Mouse (Mus musculus) embryonic stem cell, embryonic (primary cell): ENCODE results near the gene Kif9.

Source experiments
- CTCF ChIA-PET, 4 experiments: fragments of 300-600 bp in 2 of 4; fragments of 350-600 bp in 2 of 4; sonication (Branson Sonifier 250); formaldehyde crosslinking; loops; one replicate each; lab custom pipeline; 2022; ENCODE audit warnings: inconsistent platforms in 2 of 4; lab: Charles Lee
- POLR2A ChIA-PET, 4 experiments: fragments of 300-600 bp in 2 of 4; fragments of 350-600 bp in 2 of 4; sonication (Branson Sonifier 250); formaldehyde crosslinking; loops; one replicate each; lab custom pipeline; 2022; ENCODE audit warnings: antibody characterized with exemption in 4 of 4, inconsistent platforms in 1 of 4; lab: Charles Lee

The Kif9 gene

DNA sequence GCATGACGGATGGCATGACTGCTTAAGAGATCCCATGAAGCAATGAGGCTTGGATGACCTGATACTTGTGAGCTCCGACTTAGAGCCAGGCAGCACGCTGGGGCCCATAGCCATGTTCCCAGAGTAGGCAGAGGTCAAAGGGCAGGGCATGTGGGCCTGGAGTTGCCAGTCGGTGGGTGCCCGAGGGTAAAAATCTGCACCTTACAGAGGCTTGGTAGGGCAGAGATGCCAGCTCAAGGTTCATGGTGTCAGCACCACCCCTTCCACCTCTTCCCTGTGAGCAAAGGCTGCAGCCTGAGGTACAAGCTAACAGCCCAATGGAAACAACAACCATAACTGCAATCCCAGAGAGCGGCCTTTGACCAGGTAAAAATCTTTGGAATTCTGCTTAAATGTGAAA, 11.4 kb upstream of the Kif9 start:
- POLR2A ChIA-PET, result interaction anchor here in 2 of 4 experiments (0.9 to 1.2 kb wide), 2 partner anchors 8 to 16 kb away, joined by 3 read pairs; no protein-coding TSS in a partner anchor

DNA sequence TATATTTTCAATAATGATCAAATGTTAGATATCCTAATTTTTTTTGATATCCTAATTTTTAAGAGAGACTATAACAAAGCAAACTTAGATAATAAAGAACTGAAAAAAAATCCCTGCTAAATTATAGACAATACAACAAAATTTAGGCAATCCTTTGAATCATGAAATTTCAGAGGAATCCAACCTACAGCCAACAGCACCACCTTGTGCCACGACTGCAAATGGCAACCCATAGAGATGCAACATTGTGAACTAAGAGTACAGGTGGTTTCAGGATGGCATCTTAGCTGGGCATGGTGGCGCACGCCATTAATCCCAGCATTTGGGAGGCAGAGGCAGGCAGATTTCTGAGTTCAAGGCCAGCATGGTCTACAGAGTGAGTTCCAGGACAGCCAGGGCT, 10.6 kb upstream of the Kif9 start:
- CTCF ChIA-PET, result interaction anchor here in 2 of 4 experiments (0.6 to 1.2 kb wide), 5 partner anchors 15 to 373 kb away, joined by 3 read pairs; no protein-coding TSS in a partner anchor
- POLR2A ChIA-PET, result interaction anchor here in 3 of 4 experiments (0.7 to 2.1 kb wide), 3 partner anchors 10 to 188 kb away, joined by 3 to 12 read pairs (median 3); partner anchors contain the start of genes Kif9 (in 2 of the 3), Klhl18 (in 2 of the 3) and Nbeal2 (in 1 of the 3)

More for the DNA sequence above, 11.4 kb upstream of the Kif9 start:
- CTCF ChIA-PET, result interaction anchor here in 2 of 4 experiments (0.5 to 0.9 kb wide), 4 partner anchors 14 to 313 kb away, joined by 3 read pairs; no protein-coding TSS in a partner anchor

DNA sequence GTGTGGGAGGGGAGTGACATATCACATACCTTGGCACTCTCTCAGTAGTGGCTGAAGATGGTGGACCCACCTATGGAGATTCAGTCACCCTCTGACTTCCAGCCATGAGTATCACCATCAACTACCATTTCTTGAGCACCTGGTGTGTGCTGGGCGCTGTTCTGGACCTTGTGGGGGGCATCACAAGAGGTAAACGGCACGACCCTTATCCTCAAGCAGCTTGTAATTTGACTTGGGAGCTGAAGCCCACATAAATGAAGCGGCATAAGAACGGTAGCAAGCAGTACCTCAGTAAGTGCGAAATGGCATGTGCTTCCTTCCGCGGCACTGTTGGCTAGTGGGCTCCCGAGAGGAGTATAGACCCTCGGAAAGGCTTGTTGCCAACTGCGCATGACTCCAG, 1.2 kb downstream of the Kif9 start:
- ChIA-PET CTCF (interaction anchor here in 1 of 4 experiments (0.9 kb wide), 1 partner anchor 14 kb away, joined by 3 read pairs; no protein-coding TSS in a partner anchor), POLR2A (interaction anchor here in 2 of 4 experiments (0.8 to 3.4 kb wide), 3 partner anchors 10 to 69 kb away, joined by 3 to 16 read pairs (median 6); partner anchors contain the start of gene Ptpn23 (in 1 of the 2))

DNA sequence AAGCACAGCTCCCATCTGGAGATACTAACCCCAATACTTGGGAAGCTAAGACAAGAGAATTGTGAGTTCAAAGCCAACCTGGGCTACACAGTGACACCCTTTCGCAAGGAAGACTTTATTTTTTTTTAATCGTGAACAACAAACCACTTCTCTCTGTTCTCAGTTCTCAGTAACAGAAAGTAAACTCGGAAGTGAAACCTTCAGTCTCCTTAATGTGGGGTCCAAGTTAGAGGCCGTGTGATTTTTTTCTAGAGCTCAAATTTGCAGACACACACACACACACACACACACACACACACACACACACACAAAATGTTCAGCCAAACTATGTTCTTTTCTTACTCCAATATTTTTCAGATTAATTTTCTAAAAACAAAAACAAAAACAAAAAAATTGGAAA, 1.9 kb downstream of the Kif9 start:
- CTCF ChIA-PET, result interaction anchor here in 1 of 4 experiments (0.9 kb wide), 1 partner anchor 13 kb away, joined by 3 read pairs; no protein-coding TSS in a partner anchor
- POLR2A ChIA-PET, result interaction anchor here in 3 of 4 experiments (0.5 to 3.4 kb wide), 5 partner anchors 9 to 104 kb away, joined by 3 to 16 read pairs (median 3); partner anchors contain the start of gene Ptpn23 (in 1 of the 3)

DNA sequence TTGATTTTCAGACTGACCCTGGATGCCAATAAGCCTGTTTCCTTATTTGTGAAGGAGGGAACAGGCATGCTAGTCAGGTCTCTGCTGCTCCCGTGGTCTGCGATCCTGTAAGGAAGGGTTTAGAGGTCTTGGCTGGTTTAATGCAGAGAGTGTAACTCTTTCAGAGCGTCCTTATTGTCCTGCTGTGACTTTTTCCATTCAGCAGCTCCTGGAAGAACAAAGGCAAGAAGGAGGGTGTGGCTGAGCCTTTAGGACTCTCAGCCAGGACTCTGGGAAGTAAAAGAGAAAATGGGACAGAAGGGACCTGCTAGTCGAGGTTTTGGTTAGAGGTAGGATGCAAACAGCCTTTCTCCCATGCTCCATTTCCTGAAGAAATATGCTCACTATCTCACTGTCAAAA, 12.1 kb downstream of the Kif9 start:
- ChIA-PET CTCF (interaction anchor here in 3 of 4 experiments (0.5 to 1.4 kb wide), 5 partner anchors 9 to 454 kb away, joined by 3 to 10 read pairs (median 3); no protein-coding TSS in a partner anchor), POLR2A (interaction anchor here in 3 of 4 experiments (0.8 to 3.4 kb wide), 7 partner anchors 9 to 137 kb away, joined by 3 to 16 read pairs (median 3); partner anchors contain the start of genes Klhl18 (in 3 of the 3), Kif9 (in 2 of the 3) and Ptpn23 (in 1 of the 3))

DNA sequence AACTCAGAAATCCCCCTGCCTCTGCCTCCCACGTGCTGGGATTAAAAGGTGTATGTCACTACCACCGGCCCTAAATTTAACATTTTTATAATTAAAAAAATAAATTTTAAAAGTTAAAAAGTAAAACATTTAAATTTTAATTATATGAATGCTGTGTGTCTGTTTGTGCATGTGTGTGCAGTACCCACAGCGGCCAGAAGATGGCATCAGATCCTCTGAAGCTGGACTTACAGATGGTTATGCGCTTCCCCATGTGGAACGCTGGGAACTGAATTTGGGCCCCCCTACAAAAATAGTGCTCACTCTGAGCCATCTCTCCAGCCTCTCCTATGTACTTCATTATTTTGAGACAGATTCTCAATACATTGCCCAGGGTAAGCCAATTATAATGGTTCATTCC, 14.2 kb downstream of the Kif9 start:
- POLR2A ChIA-PET, result interaction anchor here in 1 of 4 experiments (0.6 kb wide), 2 partner anchors 138 to 252 kb away, joined by 3 to 4 read pairs; no protein-coding TSS in a partner anchor

DNA sequence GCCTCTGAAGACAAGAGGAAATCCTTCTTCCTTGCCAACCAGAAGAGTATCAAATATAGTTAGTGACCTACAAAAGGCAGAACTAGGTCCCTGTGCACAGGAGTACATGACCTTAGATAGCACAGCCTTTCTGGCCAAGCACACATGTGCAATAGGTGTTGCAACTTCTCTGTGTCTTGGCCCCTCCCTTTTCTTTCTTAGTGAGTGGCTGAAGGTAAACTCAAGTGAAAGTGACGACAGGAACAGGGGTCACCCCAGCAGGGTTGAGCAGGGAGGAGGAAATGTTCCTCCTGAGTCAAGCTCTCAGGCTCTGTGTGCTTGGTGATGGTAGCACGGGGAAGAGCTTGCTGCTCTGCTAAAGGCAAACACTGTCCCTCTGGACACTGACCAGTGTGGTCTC, 49.0 kb downstream of the Kif9 start:
- ChIA-PET POLR2A (interaction anchor here in 2 of 4 experiments (0.5 to 1.1 kb wide), 3 partner anchors 13 to 71 kb away, joined by 3 to 4 read pairs (median 3); partner anchors contain the start of genes Kif9 (in 1 of the 2) and Klhl18 (in 1 of the 2)), CTCF (no interaction called here)

More for the DNA sequence above, 14.2 kb downstream of the Kif9 start:
- CTCF ChIA-PET, result interaction anchor here in 3 of 4 experiments (0.6 to 1.2 kb wide), 7 partner anchors 9 to 291 kb away, joined by 3 to 5 read pairs (median 3); partner anchors contain the start of genes Kif9 (in 2 of the 3) and Klhl18 (in 2 of the 3)

DNA sequence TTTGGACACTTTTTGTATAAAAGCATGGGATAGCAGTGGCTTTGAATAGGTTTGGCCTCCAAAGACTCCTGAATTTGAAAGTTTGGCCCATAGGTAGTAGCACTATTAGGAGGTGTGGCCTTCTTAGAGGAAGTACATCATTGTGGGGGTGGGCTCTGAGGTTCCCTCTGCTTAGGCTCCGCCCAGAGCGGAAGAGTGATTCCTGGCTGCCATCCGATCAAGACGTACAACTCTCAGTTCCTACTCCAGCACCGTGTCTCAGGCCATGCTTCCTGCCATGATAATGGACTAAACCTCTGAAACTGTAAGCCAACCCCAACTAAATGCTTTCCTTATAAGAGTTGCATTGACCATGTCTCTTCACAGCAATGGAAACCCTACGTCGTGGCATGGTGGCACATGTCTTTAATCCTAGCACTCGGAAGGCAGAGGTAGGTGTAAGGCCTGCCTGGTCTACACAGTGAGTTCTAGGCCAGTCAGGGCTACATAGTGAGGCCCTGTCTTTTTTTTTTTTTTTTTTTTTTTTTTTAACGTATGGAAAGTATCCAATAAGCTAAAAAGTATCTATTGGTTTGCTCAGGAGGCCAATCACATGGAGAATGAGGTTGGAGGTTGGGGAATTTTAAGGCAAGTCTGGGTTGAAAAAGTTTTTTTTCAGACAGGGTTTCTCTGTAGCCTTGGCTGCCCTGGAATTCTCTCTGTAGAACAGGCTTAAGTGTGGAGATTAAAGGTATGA, 52.4 kb downstream of the Kif9 start:
- CTCF ChIA-PET, result interaction anchor here in 2 of 4 experiments (0.6 kb wide), 3 partner anchors 41 to 167 kb away, joined by 4 read pairs; no protein-coding TSS in a partner anchor
- POLR2A ChIA-PET, result interaction anchor here (0.6 to 1.5 kb wide), 10 partner anchors 9 to 234 kb away, joined by 3 to 6 read pairs (median 3); partner anchors contain the start of gene Nradd (in 1 of the 4)

DNA sequence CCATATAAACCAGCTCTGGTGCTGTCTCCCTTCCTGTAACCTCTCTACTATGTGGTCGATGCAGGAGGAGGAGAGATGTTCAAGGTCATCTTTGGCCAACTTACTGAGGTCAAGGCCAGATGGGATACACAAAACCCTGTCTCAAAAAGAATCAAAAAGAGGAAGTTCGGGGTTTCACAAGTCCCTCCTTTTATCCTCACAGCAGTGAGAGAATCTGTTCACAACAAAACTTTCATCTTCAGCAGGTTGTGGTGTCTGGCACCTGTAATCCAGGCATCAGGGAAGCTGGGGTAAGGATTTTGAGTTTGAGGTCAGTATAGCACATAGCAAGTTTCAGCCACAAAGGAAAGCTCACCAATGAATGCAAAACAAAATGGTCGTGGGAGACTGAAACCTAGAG, 53.9 kb downstream of the Kif9 start:
- POLR2A ChIA-PET, result interaction anchor here in 2 of 4 experiments (1.1 to 2.9 kb wide), 8 partner anchors 8 to 430 kb away, joined by 3 to 17 read pairs (median 4); partner anchors contain the start of genes Kif9 (in 2 of the 2), Klhl18 (in 2 of the 2), Ccdc12 (in 1 of the 2) and Nradd (in 1 of the 2)

DNA sequence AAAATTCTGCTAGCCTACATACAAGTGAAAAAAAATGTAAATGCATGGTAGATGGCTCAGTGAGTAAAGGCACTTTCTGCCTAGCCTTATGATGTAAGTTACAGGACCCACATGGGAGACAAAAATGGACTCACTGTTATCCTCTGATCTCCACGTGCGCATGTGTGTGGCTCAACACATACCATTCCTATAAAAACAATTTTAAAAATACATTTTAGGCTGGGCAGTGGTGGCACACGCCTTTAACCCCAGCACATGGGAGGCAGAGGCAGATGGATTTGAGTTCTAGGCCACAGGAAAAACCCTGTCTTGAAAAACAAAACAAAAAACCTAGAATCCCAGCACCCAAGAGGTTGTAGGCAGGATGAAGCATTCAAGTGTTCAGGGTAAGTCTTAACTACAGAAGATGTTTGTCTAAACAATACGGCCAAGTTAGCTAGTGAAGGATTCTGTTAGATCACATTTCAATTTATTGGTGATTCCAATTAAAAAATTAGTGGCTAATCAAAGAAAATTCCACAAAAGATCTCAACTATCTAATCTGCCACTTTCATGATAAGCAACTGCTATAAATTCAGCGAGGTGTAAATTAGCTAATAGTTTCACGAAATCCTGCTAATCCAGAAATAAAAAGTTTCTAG, 54.5 kb downstream of the Kif9 start:
- CTCF ChIA-PET, result interaction anchor here (0.6 to 1.4 kb wide), 10 partner anchors 40 to 925 kb away, joined by 3 to 8 read pairs (median 3); no protein-coding TSS in a partner anchor

More for the DNA sequence above, 53.9 kb downstream of the Kif9 start:
- CTCF ChIA-PET, result interaction anchor here in 1 of 4 experiments (1.4 kb wide), 1 partner anchor 39 kb away, joined by 3 read pairs; no protein-coding TSS in a partner anchor

DNA sequence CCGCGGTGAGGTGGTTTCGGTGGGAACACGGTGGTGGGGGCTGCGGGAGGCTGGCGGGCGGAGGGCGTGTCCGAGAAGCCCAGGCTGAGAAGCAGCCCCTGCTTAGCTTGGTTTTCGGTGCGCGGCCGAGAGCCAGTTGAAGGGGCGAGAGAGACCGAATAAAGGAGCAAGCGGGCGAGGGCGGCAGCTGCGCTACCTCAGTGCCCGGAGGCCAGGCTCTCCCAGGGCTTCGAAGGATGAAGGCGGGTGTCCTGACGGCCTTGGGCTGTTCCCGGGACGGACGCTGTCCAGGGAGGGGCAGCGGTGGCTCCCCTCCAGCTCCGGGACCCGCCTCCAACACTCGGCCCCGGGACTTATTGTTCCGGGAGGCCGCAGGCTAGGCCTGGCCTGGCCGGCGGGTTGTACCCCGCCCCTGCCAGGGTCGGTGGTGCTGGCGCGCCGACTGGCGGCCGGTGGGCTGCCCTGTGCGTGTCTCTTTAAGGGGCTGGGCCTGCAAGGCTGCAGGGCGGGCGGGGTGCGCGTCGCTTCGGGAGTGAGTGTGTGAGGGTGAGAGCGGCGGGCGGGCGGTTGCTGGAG, 55.2 kb downstream of the Kif9 start:
- POLR2A ChIA-PET, result interaction anchor here (0.7 to 2.9 kb wide), 29 partner anchors 9 to 739 kb away, joined by 3 to 17 read pairs (median 4); partner anchors contain the start of genes Kif9 (in 2 of the 4), Klhl18 (in 2 of the 4), Nbeal2 (in 2 of the 4) and Ccdc12 (in 1 of the 4)
- CTCF ChIA-PET, result interaction anchor here (0.6 to 1.4 kb wide), 8 partner anchors 41 to 924 kb away, joined by 3 to 8 read pairs (median 4); no protein-coding TSS in a partner anchor

More for the DNA sequence above, 54.5 kb downstream of the Kif9 start:
- POLR2A ChIA-PET, result interaction anchor here (0.6 to 2.9 kb wide), 26 partner anchors 8 to 740 kb away, joined by 3 to 17 read pairs (median 4); partner anchors contain the start of genes Kif9 (in 2 of the 4), Klhl18 (in 2 of the 4), Nbeal2 (in 2 of the 4) and Ccdc12 (in 1 of the 4)

DNA sequence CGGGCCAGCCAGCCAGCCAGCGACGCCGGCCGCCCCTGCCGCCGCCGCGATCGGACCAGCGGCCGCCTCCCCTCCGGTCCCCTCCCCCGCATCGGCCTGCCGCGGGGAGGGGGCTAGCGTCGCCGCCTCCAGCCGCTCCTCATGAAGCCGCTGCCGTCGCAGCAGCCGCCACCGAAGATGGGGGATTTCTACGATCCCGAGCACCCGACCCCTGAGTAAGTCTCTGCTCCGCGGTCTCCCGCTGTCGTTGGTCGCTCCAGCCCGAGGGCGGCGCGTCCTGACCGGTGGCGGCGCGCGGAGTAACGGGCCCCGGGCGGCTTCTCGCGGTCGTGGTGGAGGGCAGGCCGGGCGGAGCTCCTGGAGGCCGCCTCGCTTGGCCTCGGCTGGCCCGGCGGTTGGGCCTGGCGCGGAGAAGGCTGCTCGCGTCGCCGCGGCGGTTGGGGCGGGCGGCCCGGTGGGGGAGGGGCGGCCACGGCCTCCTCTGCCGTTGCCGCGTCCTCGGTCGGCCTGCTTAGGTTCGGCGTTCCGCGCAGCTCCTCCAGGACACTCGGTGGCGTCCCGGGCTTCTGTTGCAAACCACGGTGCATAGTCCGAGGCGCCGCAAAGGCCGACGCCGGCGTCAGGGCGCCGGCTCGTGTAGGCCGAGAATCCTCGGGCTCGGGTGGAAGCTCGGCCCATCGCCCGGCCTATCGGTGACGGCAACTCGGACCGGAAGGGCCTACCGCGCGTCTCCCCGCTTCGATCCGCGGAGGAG, 56.0 kb downstream of the Kif9 start, which contains the start of gene Setd2:
Gene Setd2, plus strand, starts transcription at position 60 of the 754 bp plus-strand sequence.
- CTCF ChIA-PET, result interaction anchor here in 3 of 4 experiments (0.6 to 1.0 kb wide), 3 partner anchors 121 to 410 kb away, joined by 3 to 4 read pairs (median 3); no protein-coding TSS in a partner anchor
- POLR2A ChIA-PET, result interaction anchor here (0.8 to 3.2 kb wide), 21 partner anchors 10 to 401 kb away, joined by 3 to 17 read pairs (median 4); partner anchors contain the start of genes Kif9 (in 2 of the 4), Klhl18 (in 2 of the 4), Nradd (in 2 of the 4) and Ccdc12 (in 1 of the 4)

DNA sequence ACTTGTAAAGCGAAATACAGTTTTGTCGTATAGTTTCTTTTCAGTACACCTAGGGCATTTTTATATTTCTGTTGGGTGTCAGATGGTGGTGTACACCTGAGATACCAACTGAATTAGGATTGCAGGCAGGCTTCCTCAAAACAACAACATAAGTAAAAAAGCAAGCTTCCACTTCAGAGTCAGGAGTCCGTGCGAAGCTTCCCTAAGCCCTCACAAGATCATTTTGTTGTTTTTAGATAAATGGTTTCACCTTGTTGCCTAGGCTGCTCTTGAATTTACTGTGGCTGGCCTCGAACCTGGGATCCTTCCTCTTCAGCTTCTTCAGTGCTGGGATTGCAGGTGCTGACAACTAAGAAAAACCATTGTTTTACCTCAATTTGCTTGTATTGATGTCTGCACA, 56.9 kb downstream of the Kif9 start:
- POLR2A ChIA-PET, result interaction anchor here in 3 of 4 experiments (0.7 to 3.2 kb wide), 19 partner anchors 9 to 402 kb away, joined by 3 to 8 read pairs (median 3); partner anchors contain the start of genes Kif9 (in 1 of the 3), Klhl18 (in 1 of the 3), Nradd (in 1 of the 3) and Ptpn23 (in 1 of the 3)
- CTCF ChIA-PET, result interaction anchor here in 2 of 4 experiments (0.6 to 1.0 kb wide), 2 partner anchors 122 to 374 kb away, joined by 3 to 5 read pairs; no protein-coding TSS in a partner anchor

DNA sequence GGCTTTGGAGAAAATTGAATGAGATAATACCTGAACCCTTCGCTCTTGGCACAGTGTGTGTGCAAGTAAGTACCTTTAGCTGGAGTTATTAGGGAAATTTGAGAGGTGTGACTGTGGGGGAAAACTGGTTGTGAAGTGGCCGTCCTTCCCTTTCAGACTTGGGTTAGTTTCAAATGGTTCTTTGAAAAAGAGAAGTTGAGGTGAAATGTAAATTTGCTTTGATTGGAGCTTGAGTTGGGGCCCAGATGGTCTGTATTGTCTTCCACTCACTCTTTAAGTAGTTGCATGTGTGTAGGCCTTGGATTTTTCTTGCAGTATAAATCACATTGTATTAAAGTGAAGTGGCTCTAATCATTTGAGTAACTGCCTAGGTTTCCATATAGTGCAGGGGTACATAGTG, 58.4 kb downstream of the Kif9 start:
- CTCF ChIA-PET, result interaction anchor here in 1 of 4 experiments (0.5 to 1.0 kb wide), 2 partner anchors 82 to 259 kb away, joined by 4 to 9 read pairs; no protein-coding TSS in a partner anchor
- POLR2A ChIA-PET, result interaction anchor here in 2 of 4 experiments (1.0 to 3.2 kb wide), 7 partner anchors 9 to 122 kb away, joined by 3 to 8 read pairs (median 4); partner anchors contain the start of gene Nradd (in 1 of the 2)

DNA sequence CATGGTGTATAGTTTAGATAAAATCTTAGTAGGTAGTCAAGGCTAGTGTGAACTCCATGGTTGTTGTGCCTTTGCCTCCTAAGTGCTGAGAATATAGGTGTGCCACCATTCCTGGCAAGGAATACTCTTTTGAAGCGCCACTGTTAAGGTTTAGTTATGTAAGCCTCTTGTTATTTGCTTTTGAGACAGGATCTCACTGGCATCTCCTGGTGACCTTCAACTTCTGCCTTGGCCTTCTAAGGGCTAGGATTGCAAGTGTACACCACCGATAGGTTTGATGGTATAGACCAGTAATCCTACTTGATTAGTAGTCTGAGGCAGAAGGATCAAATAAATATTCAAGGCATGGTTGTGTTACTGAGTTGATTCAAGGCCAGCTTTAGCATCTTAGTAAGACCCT, 59.9 kb downstream of the Kif9 start:
- CTCF ChIA-PET, result interaction anchor here in 2 of 4 experiments (0.6 to 0.7 kb wide), 2 partner anchors 122 to 264 kb away, joined by 3 to 4 read pairs; no protein-coding TSS in a partner anchor
- POLR2A ChIA-PET, result interaction anchor here in 2 of 4 experiments (1.0 to 1.4 kb wide), 2 partner anchors 14 to 21 kb away, joined by 3 read pairs; no protein-coding TSS in a partner anchor
